Mouse (Mus musculus) kidney, postnatal 25 days (tissue): ENCODE results near the gene BC017158.

Experiments
- DNase-seq, 2 experiments: peaks; one replicate each; pipeline ENCODE4 v3.0.0; 2021; ENCODE audit warnings: mixed read lengths in 2 of 2

Gene BC017158

DNA sequence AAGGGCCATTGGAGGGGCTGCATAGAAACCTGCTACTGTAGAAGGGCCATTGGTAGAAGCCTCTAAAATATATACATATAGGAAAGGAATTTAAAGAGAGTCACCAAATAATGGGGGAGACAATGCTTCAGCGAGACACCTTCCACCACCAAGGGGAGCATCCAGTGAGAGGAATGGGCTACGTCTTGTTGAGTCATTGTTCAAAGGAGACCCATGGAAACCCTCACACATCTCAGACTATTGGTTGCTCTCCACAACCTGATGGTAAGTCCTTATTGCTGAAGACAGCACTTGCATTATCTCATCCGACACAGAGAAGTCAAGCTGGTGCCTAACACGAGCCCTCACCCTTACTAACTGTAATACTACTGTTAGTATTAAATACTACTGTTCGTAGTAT lies 42.2 kb downstream of the BC017158 start:
- no peak for DNase-seq

DNA sequence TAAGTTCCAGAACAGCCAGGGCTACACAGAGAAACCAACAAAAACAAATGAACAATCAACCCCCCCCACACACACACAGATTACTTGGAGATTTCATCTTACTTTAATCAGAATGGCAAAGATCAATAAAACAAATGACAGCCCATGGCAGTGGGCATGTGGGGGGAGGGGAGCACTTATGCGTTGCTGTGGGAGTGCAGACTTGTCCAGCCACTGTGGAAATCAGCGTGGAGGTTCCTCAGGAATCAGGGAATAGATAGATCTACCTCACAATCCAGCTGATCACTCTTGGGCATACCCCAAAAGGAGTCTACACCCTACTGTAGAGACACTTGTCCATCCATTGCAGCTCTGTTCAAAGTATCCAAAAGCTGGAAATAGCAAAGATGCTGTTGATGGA lies 43.0 kb downstream of the BC017158 start:
- no peak for DNase-seq

DNA sequence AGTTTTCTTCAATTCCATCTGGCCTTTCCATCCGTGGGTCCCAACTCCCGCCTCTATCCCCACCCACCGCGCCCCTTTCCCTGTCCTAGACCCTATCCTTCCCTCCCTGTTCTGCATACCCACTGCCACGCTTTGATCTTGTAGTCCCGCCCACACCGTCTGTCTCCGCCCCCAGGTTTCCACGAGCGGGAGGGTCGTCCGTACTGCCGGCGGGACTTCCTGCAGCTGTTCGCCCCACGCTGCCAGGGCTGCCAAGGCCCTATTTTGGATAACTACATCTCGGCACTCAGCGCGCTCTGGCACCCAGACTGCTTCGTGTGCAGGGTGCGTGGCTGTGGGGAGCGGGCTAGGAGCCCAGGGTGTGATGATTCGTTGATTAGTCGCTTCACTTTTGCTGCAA lies 45.4 kb downstream of the BC017158 start:
- DNase-seq = peak in 1 of 2 experiments; percentile 40

DNA sequence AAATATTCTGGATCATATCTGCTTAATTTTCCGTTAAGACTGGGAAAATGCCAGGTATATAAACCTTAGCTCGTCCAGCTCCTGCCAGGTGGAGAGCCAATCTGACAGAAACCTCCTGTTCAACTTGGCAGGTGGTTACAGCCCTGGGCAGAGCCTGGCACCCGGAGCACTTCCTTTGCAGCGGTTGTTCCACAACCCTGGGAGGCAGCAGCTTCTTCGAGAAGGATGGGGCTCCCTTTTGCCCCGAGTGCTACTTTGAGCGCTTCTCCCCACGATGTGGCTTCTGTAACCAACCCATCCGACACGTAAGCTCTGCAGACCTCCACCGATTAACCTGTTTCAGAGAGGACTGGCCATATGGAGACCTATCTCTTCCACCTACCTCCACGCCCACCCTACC lies 46.0 kb downstream of the BC017158 start:
- peak in 1 of 2 experiments; percentile 41 for DNase-seq

DNA sequence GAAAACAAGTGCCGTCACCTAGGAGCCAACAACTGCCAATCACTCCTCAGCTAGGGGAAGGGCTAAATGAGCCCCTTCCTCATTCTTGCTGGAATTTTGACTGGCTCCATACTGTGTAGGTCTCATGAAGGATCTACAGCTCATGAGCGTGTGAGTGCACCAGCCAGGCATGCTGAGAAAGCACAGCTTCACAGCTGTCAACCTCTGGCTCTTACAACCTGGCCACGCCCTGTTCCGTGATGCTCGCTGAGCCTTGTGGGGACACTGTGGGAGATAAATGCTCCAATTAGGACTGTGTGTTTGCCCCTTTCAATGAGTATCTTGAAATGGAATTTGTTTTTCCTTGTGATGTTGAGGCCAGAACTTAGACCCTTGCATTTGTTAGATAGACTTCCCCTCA lies 48.0 kb downstream of the BC017158 start:
- DNase-seq = no peak

DNA sequence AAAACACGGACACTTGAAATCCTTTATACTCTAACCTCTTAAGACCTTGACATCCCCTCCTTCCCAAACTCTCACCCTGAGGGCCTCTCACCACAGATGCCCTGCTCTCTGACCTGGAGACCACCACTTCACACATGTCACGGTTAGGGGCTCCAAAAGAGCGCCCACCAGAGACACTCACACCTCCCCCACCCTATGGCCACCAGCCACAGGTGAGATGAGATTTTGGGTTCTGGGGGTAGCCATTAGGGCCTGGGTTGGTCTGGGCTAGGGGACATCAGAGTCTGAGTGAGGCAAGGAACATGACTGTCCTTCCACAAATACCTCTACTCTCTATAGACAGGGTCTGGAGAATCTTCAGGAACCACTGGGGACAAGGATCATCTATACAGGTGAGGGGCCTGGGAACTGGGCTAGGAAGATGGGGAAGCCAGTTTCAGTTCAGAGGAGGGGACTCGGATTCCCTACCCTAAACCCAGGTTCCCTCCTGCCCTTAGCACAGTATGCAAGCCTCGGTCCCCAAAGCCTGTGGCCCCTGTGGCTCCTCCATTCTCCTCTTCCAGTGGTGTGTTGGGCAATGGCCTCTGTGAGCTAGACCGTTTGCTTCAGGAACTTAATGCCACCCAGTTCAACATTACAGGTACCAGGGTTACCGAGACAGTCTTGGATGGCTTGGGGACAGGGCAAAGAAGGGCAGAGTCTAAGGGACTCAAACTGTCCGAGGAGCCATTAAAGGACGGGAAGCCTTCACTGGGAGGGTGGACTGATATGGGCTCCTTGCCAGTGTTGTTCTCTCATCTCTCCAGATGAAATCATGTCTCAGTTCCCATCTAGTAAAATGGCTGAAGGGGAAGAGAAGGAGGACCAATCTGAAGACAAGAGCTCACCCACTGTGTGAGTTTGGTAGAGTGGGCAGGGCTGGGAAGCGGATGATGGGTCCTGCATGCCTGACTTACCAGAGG lies 49.6 kb downstream of the BC017158 start:
- DNase-seq = no peak

DNA sequence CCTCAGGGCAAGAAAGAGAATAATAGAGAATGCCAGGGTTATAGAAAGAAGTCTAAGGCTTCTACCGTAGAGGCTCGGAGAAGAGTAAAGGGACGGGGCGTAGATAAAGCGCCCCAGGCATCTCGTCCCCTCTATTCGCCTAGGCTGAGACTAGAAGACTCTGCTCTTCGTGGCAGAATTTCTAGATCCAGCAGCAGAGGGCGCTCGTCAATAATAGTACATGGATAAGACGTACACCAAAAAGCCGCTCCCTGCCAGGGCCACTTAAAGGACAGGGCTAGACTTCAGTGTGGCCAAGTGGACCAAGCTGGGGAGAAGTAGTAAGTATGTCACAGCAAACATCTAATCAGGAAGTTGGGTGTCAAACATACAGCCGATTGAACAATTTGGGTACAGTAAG lies 50.5 kb downstream of the BC017158 start:
- DNase-seq = peak; percentile 90 to 94

DNA sequence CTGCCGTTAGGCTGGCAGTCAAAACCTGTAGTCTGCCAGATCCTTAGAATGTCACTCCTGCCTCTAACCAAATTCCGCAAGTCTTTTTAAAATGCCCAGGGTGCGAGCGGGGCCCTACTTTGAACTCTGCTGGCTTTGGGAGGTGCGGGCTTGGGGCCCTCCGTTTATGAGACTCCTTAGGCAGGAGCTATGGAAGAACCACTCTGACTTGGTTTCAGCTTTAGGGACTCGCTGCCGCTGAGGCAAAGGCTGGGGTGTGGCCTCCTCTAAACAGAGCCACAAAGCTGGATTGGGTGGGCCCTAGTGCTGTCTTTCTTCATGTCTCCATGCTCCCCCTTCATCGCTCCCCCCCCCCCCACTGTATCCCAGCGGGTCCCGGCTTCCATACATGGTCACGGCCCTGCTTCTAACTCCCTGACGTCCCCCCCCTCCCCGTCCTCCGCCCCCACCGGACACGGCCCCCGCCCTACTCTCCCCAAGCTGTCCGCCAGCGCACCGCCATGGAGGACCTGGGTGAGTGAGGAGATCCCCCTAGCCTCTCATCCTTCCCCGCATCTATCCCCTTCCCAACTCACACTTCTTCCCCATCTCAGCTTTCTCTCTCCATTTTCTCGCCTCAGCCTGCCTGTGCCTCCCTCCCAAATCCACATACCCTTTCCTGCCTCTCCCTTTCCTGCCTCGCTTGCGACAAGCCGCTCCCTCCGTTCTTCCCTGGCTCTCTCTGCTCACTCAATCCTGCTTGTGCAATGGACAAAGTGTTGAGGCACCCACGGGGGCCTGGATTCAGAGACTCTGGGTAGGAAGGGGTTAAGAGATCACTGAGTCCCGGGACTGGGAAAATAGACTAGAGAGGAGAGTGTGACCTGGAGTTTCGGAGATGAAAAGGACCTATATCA lies 51.2 kb downstream of the BC017158 start, which contains the start of gene Tgfb1i1:
Tgfb1i1 (plus strand) TSS at position 317 of the 896 bp plus-strand sequence.
- peak; percentile 58 to 76 for DNase-seq

DNA sequence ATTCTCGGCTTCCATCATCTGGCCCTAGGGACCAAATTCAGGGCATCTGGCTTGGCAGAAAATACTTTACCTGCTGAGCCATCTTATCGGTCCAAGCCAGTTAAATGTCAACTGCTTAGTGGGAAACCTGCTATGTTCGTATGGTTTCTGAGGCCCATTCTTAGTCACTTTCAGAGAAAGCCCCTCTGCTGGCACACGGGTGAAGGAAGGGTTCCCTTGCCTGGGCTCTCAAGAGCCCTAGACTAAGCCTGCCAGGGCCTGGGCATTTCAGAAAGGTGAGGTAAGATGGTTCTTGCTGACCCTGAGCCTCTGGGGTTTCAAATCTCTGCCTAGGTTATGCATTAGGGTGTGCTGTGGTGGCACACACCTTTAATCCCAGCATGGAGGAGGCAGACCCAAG lies 52.4 kb downstream of the BC017158 start:
- no peak for DNase-seq

DNA sequence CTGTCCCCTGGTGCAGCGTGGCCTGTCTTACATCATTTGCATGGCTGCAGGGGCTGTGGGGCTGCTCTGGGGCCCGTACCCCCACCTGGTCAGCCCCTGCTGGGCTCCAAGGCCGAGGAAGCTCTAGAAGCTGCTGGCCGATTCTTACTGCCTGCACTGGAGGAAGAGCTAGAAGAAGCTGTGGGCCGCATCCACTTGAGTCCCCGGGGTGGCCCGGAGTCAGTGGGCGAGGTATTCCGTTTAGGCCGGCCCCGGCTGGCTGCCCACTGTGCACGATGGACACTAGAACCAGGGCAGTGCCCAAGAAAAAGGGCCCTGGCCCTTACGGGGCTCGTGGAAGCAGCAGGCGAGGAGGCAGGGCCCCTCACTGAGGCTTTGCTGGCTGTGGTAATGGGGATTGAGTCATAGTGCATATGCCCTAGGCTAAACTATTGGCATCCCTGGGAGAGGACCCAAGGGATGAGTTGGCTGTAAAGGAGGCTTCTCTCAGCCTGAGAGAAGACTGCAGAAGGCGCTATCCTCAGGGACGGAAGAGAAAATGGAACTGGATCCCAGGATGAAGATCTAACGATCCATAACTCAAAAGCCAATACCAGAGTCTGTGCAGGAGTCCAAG lies 53.5 kb downstream of the BC017158 start:
- DNase-seq = peak in 1 of 2 experiments; percentile 37

DNA sequence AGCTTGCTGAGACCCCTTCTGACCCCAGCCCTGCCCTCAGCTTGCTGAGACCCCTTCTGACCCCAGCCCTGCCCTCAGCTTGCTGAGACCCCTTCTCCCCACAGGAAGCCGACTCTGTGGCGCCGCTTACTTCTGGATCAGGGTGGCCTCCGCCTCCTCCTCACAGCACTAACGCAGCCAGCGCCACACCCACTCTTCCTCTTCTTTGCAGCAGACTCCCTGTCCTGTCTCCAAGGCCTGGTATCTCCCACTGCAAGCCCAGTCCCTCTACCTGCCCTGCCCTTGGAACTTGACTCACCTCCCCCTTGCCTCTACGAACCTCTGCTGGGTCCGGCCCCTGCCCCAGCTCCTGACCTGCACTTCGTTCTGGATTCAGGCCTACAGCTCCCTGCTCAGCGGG lies 54.0 kb downstream of the BC017158 start:
- DNase-seq = peak in 1 of 2 experiments; percentile 46

DNA sequence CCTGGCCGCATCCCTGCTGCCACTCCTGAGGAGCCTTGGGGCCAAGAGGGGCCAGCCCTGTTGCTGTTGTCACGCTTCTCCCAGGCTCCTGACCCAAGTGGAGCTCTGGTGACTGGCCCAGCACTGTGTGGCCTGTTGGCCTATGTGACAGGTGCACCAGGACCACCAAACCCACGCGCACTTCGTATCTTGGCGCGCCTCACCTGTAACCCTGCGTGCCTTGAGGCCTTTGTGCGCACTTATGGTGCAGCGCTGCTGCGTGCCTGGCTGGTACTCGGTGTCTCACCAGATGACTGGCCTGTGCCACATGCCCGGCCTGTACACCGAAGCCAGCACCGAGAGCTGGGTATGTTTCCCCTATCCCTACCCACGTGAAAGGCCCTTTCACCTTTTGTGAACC lies 55.6 kb downstream of the BC017158 start:
- peak in 1 of 2 experiments; percentile 37 for DNase-seq

DNA sequence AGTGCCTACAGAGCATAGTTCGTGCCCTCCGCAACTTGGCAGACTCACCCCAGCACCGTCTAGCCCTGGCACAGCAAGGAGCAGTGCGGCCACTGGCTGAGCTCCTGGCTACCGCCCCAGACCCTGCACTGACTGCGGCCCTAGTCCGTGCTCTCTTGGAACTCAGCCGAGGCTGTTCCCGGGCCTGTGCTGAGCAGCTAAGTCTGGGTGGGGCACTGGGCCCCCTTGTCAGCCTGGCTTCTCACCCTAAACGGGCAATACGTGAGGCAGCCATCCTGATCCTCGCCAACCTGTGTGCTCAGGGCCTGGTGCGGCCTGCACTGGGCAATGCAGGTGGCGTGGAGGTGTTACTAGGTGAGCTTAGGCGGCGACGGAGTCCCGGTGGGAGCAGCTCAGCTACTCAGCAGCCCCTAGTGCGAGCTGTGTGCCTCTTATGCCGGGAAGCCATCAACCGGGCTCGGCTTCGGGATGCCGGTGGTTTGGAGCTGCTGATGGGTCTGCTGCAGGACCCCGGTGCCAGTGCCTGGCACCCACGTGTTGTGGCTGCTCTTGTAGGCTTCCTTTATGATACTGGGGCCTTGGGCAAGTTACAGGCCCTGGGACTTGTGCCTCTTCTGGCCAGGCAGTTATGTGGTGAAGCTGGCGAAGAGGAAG lies 57.7 kb downstream of the BC017158 start:
- DNase-seq = peak in 1 of 2 experiments; percentile 39

DNA sequence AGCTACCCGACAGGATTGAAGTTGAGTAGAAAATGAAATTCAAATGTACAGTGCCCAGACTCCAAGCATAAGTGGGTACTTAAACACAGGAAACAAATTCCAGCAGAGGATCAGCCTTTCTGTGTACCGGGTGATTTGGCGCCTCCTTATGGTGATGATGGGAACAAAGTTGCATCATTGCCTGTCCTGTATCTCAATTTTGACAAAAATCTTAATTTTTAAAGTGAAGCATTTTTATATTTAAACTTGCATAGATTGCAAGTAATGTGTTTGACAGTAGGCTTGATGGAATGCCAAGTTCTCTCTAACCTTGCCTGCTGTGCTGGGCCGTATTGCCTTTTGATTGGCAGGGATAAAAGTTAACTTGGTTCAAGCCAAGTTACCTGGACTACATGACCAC lies 59.0 kb downstream of the BC017158 start:
- peak; percentile 52 to 53 for DNase-seq

DNA sequence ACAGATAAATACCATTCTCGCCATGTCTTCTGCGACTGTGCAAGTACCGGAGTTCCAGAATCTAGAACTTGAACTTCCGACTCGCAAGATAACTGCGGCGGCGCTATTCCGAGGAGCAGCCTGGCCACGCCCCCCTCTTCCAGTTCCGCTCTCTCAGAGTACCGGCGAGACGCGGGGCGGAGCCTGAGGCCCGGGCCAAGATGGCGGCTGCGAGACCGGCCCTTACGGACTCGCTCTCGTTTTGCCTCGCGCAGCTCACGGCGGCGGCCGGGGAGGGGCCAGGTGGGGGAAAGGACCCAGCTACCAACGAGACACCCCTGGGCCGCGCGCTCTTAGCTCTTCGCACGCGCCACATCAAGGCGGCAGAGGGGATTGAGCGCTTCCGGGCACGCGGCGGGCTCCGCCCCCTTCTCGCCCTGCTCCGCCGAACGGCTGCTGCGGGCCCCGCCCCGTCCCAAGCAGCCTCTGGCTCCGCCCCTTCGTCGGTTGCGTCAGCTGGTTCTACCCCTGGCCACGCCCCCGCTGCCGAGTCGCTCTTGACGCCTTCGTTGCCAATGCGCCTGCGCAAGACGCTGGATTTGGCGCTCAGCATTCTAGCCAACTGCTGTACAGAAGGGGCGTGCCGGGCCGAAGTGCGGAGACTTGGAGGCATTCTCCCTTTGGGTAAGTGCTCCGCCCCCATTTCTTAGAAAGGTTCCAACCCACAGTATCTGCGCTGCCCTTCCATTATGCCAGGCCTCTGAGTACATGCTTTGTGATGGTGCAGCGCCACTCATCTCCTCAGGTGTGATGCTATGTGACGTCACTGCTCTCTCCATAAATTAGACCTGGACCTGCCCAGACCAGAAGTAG lies 59.8 kb downstream of the BC017158 start, which contains the start of gene 9130023H24Rik:
9130023H24Rik (minus strand) TSS at position 105 of the 852 bp plus-strand sequence.
- peak; percentile 100 for DNase-seq

DNA sequence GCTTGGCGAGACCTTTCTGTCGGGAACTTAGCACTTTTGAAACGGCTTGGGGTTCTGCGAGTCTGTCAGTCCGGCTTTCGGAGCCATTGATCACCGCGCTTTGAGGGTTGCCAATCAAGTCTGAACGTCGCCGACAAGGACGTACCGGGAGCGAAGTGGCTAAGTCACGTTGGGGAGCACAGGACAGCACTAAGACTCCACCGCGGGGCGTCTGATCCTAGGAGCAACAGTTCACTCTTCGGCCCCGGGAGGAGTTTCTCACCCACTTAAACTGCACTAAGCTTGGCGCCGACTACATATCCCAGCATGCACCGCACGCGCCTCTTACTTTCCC lies 60.4 kb downstream of the BC017158 start:
- no peak for DNase-seq

DNA sequence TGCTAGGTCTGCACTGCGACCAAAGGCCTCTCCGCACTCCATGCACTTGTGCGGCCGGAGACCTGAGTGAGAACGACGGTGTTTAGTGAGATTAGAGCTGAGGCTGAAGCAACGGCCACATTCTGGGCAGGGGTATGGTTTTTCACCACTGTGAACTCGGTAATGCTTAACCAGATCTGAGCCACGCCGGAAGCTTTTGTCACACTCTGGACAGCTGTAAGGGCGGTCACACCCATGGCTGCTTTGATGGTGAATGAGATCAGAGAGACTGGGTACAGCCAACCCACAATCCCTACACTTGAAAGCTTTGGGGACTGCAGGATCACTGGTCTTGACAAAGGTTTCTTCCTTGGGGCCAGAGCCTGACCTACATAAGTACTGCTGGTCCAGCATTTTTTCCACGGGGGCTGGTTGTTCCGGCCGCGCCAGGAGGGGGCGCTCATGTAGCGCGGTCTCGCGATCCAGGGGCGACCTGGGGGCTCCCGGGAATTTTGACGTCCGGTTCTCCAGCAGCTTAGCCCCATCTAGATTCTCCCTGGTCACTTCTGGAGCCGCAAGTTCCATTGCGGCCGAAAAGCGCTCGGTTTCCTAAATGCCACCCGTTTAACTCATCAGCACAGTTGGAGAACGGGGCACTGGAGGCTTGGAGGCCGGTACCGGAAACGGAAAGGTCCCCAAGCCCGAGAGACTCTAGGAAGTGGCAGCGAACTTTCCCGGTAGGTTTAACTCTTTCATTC lies 60.9 kb downstream of the BC017158 start, which contains the start of gene Armc5:
Armc5 (plus strand) TSS at position 487 of the 737 bp plus-strand sequence.
- DNase-seq = peak; percentile 88 to 90

DNA sequence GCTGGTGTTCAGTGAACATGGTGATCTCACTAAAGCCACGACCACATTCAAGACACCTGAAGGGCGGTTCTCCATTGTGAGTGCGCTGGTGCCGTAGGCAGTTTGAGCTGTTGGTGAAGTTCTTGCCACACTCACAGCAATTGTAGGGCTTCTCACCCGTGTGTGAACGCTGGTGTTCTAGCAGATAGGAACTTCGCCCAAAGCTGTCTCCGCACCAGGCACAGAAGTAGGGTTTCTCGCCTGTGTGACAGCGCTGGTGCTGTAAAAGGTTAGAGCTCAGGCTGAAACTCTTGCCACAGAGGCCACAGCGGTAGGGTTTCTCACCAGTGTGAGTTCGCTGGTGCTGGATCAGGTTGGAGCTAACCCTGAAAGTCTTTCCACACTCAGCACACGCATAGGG lies 61.5 kb downstream of the BC017158 start:
- no peak for DNase-seq

DNA sequence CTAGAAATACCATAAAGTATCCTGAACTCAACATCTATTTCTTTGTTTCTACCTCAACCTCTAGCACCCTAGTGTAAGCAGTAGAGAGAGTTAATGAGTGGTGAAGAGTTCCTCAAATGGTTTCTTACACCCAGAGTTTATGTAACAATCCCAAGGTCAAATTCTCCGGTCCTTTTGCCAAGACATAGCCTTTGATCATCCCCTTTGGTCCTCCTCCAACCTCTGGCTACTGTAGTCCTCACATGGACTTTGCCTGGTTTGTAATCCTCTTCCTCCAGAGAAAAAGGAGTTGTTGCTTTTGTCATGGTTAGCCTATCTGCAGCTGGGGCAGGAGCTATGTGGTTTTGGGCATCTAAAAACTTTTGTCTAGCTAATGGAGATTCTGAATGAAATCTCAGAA lies 62.5 kb downstream of the BC017158 start:
- peak; percentile 60 to 63 for DNase-seq

DNA sequence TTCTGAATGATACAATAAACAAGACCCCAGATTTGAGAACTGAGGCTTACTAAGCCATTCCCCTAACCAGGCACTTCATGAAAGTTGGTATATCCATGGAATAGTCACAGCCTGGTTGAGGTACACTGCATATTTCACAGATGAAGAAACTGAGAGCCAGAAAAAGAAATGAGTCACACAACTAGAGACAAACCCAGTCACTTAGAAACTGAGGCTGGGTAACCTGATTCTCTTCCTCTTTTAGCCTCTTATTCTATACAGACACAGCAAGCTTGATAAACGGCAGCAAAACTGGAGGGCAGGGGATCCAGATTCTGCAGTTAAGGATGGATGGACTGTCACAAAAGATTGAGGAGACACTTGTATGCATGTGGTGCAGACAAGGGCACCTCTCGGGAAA lies 63.2 kb downstream of the BC017158 start:
- no peak for DNase-seq

DNA sequence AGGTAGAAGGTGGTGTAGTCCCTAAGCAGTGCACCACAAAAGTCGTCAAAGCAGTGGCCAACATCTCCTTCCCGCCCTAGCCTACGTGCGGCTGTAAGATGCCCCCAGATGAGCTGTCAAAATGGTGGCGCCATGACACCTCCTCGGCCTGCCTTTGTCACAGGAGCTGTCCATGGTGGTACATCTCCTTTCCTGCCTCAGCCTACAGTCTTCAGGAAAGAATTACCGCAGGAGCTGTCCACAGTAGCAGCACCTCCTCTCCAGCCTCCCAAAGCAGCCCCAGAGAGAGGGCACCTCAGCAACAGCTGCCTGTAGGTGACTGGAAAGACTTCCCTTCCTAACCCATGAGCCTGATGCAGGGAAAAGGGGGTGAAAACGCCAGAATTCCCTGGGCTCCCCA lies 66.2 kb downstream of the BC017158 start:
- no peak for DNase-seq
